Mouse (Mus musculus) ovary, adult 18-20 months (tissue): ENCODE measurements around the gene Tagln2.

Experiments used
- DNase-seq: peaks from one replicate; pipeline ENCODE4 v3.0.0; 2022; ENCODE audit warnings: low spot score, mixed read lengths

Tagln2 gene

GRCm38 (mm10) chr1:172499765-172500441, at the start of gene Tagln2:
Tagln2 (plus strand) TSS chr1:172500047.
- peak; percentile 75 for DNase-seq

GRCm38 (mm10) chr1:172450226-172450625, 49.6 kb upstream of the Tagln2 start:
- no peak for DNase-seq

- DNase-seq = no peak
Observed at GRCm38 (mm10) chr1:172450848-172451470, 48.9 kb upstream of the Tagln2 start.

- DNase-seq = no peak
Observed at GRCm38 (mm10) chr1:172452911-172453310, 46.9 kb upstream of the Tagln2 start.

DNA sequence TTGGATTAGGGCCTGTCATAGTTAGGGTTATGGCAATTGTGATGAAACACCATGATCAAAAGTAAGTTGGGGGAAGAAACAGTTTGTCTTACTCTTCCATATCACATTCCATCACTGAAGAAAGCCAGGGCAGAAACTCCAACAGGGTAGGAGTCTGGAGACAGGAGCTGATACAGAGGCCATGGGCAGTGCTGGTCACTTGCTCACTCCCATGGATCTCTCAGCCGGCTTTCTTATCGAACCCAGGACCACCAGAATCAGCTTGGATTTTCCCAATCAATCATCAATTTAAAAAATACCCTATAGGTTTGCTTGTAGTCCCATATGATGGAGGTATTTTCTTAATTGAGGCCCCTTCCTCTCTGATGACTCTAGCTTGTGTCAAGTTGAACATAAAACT, 46.0 kb upstream of the Tagln2 start:
- DNase-seq = no peak

DNA sequence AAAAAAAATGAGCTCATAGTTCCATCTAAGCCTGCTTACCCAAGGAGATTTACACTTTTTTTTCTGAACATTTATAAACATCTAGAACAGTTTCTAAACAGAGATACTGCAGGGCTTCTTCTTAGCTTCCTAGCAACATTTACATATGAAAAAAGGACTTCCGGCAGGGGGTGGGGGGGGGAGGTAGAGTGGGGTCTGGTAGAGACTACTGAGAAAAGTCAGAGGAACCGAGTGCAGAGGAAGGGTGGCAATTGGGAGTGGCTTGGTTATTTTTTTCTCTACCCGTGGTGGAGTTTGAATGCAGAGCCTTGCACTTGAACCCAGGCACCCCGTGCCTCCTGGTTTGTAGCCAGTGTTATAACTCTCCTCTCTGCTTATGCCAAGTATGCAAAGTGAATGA, 44.4 kb upstream of the Tagln2 start:
- DNase-seq = no peak

- DNase-seq = no peak
Observed at GRCm38 (mm10) chr1:172456001-172456677, 43.7 kb upstream of the Tagln2 start.

GRCm38 (mm10) chr1:172457196-172457595, 42.7 kb upstream of the Tagln2 start:
- no peak for DNase-seq

DNA sequence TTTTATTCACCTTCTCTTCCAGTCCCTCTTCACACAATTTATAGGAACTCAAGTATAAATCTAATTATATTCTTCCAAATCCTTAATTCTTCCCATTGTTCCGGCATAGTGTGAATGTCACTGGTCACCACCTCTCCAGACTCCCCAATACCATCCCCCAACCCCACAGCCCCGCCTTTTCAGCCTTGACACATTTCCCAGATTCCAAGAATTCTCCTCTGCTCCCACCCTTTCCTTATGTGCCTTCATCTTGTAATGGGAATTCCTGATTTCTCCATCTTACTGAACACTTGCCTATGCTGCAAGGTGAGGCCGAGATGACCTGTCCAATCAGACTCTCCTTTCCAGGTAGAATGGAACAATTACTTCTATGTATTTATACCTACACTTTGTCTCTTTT, 41.8 kb upstream of the Tagln2 start:
- no peak for DNase-seq

GRCm38 (mm10) chr1:172461602-172462001, 38.2 kb upstream of the Tagln2 start:
- DNase-seq = no peak

DNA sequence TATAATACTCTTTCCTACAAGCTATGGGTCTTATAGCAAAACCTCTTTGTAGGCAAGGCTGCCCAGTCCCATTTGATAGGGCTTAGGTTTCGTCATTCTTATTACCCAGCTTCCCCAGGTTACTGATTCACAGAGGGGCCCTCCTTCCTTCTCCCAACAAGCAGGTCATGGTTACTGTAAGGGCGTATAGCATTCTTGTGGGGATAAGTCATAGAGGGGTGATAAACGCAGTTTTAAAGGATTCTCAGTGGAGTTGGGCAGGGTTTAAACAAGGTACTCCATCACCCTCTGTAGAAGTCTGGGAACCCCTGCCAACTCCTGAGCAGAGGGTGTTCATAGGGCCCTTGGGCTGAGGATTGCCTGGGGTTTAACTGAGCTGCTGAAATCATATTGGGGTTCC, 37.3 kb upstream of the Tagln2 start:
- DNase-seq = no peak

- DNase-seq = no peak
Observed at GRCm38 (mm10) chr1:172463387-172464333, 36.2 kb upstream of the Tagln2 start.

GRCm38 (mm10) chr1:172468301-172468877, 31.5 kb upstream of the Tagln2 start:
- DNase-seq = no peak

- DNase-seq = no peak
Observed at GRCm38 (mm10) chr1:172469373-172469772, 30.5 kb upstream of the Tagln2 start.

GRCm38 (mm10) chr1:172469810-172470448, 29.9 kb upstream of the Tagln2 start:
- no peak for DNase-seq

DNA sequence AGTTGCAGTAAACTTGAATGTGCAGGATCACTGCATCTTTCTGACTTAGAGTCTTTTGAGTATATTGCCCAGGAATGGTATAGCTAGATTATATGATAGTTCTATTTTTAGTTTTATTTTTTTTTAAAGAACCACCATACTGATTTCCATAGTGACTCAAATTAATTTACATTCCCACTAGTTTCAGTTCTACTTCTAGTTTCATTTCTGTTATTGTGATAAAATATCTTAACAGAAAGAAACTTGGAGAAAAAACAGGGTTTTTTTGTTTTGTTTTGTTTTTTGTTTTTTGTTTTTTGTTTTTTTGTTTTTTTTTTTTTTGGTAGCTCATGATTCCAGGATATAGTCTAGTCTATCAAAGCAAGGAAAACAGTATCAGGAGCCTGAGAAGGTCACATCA, 26.9 kb upstream of the Tagln2 start:
- no peak for DNase-seq

DNA sequence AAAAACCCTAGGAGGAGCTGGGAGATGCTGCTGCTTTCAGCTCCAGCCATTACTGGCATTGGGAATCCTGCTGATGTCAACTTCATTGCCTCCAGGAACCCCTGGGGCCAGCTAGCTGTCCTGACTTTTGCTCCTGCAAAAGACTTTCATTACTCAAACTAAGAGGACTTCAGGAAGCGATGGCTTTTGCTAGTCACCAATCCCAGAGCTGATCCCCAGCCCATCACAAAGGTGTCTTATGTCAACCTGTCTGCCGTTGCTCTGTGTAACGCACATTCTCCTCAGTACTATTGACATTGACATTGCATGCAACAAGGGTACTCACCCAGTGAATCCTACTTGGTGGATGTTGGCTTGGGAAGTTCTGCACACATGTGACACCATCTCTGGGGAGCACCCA, 25.7 kb upstream of the Tagln2 start:
- no peak for DNase-seq

- no peak for DNase-seq
Observed at GRCm38 (mm10) chr1:172475054-172475741, 24.6 kb upstream of the Tagln2 start, which contains the start of gene Slamf9. Slamf9 (plus strand) TSS chr1:172475358.

- DNase-seq = no peak
Observed at GRCm38 (mm10) chr1:172478020-172478419, 21.8 kb upstream of the Tagln2 start.

- DNase-seq = no peak
Observed at GRCm38 (mm10) chr1:172480376-172480775, 19.5 kb upstream of the Tagln2 start.

DNA sequence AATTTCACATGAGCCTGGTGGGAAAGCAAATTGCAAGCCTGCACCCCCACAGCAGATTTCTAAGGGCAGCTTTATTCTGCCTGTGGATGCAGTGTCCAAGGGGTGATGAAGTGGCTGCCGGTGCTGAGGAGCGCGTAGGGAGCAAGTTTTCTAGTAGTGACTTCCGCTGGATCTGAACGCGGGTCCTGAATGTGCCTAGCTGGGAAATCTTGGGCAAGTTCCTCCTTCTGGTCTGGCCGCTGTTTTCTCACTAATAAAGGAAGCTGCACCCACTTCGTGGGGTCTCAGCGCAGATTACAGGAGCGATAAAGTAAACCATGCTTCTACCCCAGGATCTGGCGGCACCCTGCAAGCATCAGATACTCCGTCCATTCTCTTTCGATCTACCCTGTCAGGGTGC, 18.7 kb upstream of the Tagln2 start:
- no peak for DNase-seq
